Mouse (Mus musculus) small intestine, adult 2 months (tissue): ENCODE data around the gene Hs2st1. TPM values are rescaled to one million over a fixed set of nuclear protein-coding genes. Genes with fewer than 3 reads are reported as not detected.

Experiments used
- H3K27ac ChIP-seq: fragments of 200-500 bp; 2 replicates; pipeline ENCODE4 v1.5.1; 2012; ENCODE audit warnings: low read depth, low read length, control low read depth, inconsistent platforms; ENCODE audit not compliant: insufficient read depth
- H3K27me3 ChIP-seq: fragments of 200-500 bp; 2 replicates; pipeline ENCODE4 v1.6.1; 2012; ENCODE audit warnings: mild to moderate bottlenecking, moderate library complexity, low read length, inconsistent platforms; ENCODE audit not compliant: control insufficient read depth, insufficient read depth
- H3K36me3 ChIP-seq: fragments of 200-500 bp; 2 replicates; pipeline ENCODE4 v1.6.1; 2012; ENCODE audit warnings: mild to moderate bottlenecking, low read length, control low read depth, inconsistent platforms; ENCODE audit not compliant: control insufficient read depth, insufficient read depth
- H3K4me1 ChIP-seq: fragments of 200-500 bp; 2 replicates; pipeline ENCODE4 v1.6.1; 2012; ENCODE audit warnings: low read length, inconsistent platforms, mixed read lengths; ENCODE audit not compliant: control insufficient read depth, insufficient read depth, insufficient read length
- H3K4me3 ChIP-seq: fragments of 200-500 bp; 2 replicates; pipeline ENCODE4 v1.5.1; 2012; ENCODE audit warnings: low read depth, mild to moderate bottlenecking, control low read depth, inconsistent platforms, low read length, moderate library complexity
- CTCF ChIP-seq: fragments of 200-500 bp; IDR thresholded peaks from 2 replicates; pipeline ENCODE4 v1.5.1; 2012; ENCODE audit warnings: low read depth, mild to moderate bottlenecking, control low read depth, inconsistent platforms, low read length, moderate library complexity, mixed read lengths; ENCODE audit not compliant: insufficient replicate concordance, insufficient read length; ENCODE audit errors: extremely low read depth
- POLR2A ChIP-seq: fragments of 200-500 bp; IDR thresholded peaks from 2 replicates; pipeline ENCODE4 v1.6.1; 2012; ENCODE audit warnings: low read depth, mild to moderate bottlenecking, control low read depth, inconsistent platforms, low read length, moderate library complexity
- WGBS: fragments of 180-500 bp; shearing (Covaris S2); methylation state at CpG from one replicate; pipeline ENCODE4 v1.1.7; 2018; 5-methylcytosine and 5-hydroxymethylcytosine counted together
- polyA plus RNA-seq: library from polyadenylated mRNA; depleted of rRNA; stranded (reverse); fragments of >200 nt; gene quantifications from 2 replicates; pipeline ENCODE4 v1.2.3, GENCODE M21; 2012

Hs2st1 gene
- polyA plus RNA-seq, 1 experiment: 2.3 TPM

- Histone ChIP-seq H3K27me3 (no peaks in the 10 kb centered on the region), H3K4me1 (peaks cover under 1% of the 10 kb centered on the region), H3K36me3 (peaks cover 10% of the 10 kb centered on the region), H3K27ac (no peak overlapping the region), H3K4me3 (no peak overlapping the region)
- TF ChIP-seq POLR2A (no peak), CTCF (no peak)
- WGBS: 81% methylated on average over 6 of the region's 6 CpGs
These were observed 15.0 kb upstream of the Hs2st1 start for GRCm38 (mm10) chr3:144584789-144585553.

GRCm38 (mm10) chr3:144583789-144584188 is 13.8 kb upstream of the Hs2st1 start:
- no peaks in the 10 kb centered on the region for H3K27me3 ChIP-seq
- peaks cover 19% of the 10 kb centered on the region for H3K36me3 ChIP-seq
- peaks cover 5% of the 10 kb centered on the region for H3K4me1 ChIP-seq
- TF ChIP-seq CTCF (no peak), POLR2A (no peak)
- no peak overlapping the region for H3K4me3 ChIP-seq
- WGBS: 41% methylated on average over 5 of the region's 5 CpGs
- H3K27ac ChIP-seq: no peak overlapping the region

- peaks cover 22% of the 10 kb centered on the region for H3K36me3 ChIP-seq
- 74% methylated on average over 4 of the region's 4 CpGs for WGBS
- peaks cover 5% of the 10 kb centered on the region for H3K4me1 ChIP-seq
- no peak overlapping the region for H3K4me3 ChIP-seq
- no peak overlapping the region for H3K27ac ChIP-seq
- no peaks in the 10 kb centered on the region for H3K27me3 ChIP-seq
- TF ChIP-seq POLR2A (no peak), CTCF (no peak)
These were observed 12.3 kb upstream of the Hs2st1 start for GRCm38 (mm10) chr3:144582306-144582705.

- Histone ChIP-seq H3K27me3 (no peaks in the 10 kb centered on the region), H3K36me3 (peaks cover 20% of the 10 kb centered on the region), H3K4me1 (peaks cover 5% of the 10 kb centered on the region), H3K4me3 (no peak overlapping the region), H3K27ac (no peak overlapping the region)
- TF ChIP-seq CTCF (no peak), POLR2A (no peak)
- 60% methylated on average over 3 of the region's 3 CpGs for WGBS
These were observed 11.9 kb upstream of the Hs2st1 start for GRCm38 (mm10) chr3:144581842-144582241.

GRCm38 (mm10) chr3:144580281-144580680 is 10.3 kb upstream of the Hs2st1 start:
- TF ChIP-seq POLR2A: no peak
- no peaks in the 10 kb centered on the region for H3K27me3 ChIP-seq
- H3K27ac ChIP-seq: no peak overlapping the region
- 72% methylated on average over 7 of the region's 7 CpGs for WGBS
- peaks cover 18% of the 10 kb centered on the region for H3K36me3 ChIP-seq
- H3K4me3 ChIP-seq: no peak overlapping the region
- peaks cover 6% of the 10 kb centered on the region for H3K4me1 ChIP-seq

GRCm38 (mm10) chr3:144579796-144580195 is 9.8 kb upstream of the Hs2st1 start:
- peaks cover 18% of the 10 kb centered on the region for H3K36me3 ChIP-seq
- no peaks in the 10 kb centered on the region for H3K27me3 ChIP-seq
- H3K4me3 ChIP-seq: no peak overlapping the region
- peaks cover 6% of the 10 kb centered on the region for H3K4me1 ChIP-seq
- TF ChIP-seq CTCF (no peak), POLR2A (no peak)
- 65% methylated on average over 5 of the region's 5 CpGs for WGBS
- H3K27ac ChIP-seq: no peak overlapping the region

- no peak for TF ChIP-seq CTCF
- TF ChIP-seq POLR2A: no peak
- no peak overlapping the region for H3K27ac ChIP-seq
- no peaks in the 10 kb centered on the region for H3K27me3 ChIP-seq
- H3K4me3 ChIP-seq: no peak overlapping the region
- WGBS: 90% methylated on average over 4 of the region's 4 CpGs
- peaks cover 7% of the 10 kb centered on the region for H3K4me1 ChIP-seq
- H3K36me3 ChIP-seq: peaks cover 19% of the 10 kb centered on the region
These were observed 8.9 kb upstream of the Hs2st1 start for GRCm38 (mm10) chr3:144578921-144579320.
